Mouse (Mus musculus) neutrophil, adult 5-6 weeks (primary cell): ENCODE data around the gene Eno2. TPM values are rescaled to one million over a fixed set of nuclear protein-coding genes. Genes with fewer than 3 reads are reported as not detected.
"Not testable (repeated sequence)": the region's sequence is repeated elsewhere in the genome, so short reads cannot be mapped to it uniquely, and the experiment has no call there.

Source experiments
- ATAC-seq: fragments of 151-379, 151-347 bp; 2 replicates; pipeline ENCODE4 v1.8.0; 2017; ENCODE audit warnings: mild to moderate bottlenecking, moderate TSS enrichment; ENCODE audit not compliant: insufficient number of reproducible peaks, poor library complexity, low FRiP score, severe bottlenecking; ENCODE audit errors: extremely low read depth
- total RNA-seq: library from RNA; stranded (forward); fragments of 200-1000 nt; gene quantifications from 2 replicates; pipeline ENCODE4 v1.2.3, GENCODE M21; 2017

Gene Eno2
- not detected in 2 replicates for total RNA-seq

- peak; percentile 18 for ATAC-seq
Measured at GRCm38 (mm10) chr6:124769101-124769765, at the start of gene Eno2. Eno2 (minus strand) TSS chr6:124769673.

DNA sequence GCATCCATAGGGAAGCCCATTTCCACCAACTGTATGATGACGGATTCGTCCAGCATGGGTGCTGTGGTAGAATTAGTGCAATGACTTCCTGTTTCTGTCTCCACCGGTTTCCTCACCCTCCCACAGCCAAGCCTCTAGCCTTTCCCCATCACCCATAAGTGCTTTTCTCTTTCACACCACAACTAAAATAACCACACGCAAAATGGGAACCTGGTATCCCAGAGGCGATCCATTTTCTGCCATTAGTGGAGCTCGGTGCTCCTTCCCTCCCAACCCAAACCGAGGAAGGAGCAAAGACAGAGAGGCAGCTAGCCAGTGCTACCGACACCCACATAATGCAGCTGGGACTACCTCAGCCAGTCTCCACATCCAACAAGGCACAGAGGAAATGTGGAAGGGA, 48.5 kb upstream of the Eno2 start:
- peak; percentile 38; the same call in 1 of the 2 replicates for ATAC-seq

DNA sequence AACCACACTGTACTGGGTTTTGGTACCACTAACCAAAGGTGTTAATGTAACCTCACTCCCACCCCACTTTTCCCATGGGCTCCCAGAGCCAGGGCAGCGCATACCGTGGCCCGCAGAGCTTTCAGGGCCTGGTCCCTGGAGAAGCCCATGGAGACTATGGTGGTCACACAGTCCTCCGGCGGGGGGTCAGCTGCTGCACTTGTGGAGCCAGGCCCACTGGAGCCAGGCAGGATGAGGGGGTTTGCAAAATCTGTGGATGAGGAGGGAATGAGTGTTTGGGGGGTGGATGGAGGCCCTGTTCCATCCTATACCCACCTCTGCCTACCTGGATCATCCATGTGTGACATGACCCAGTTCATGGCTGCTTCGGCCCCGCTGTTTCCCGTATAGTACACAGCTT, 48.1 kb upstream of the Eno2 start:
- ATAC-seq, result no peak

DNA sequence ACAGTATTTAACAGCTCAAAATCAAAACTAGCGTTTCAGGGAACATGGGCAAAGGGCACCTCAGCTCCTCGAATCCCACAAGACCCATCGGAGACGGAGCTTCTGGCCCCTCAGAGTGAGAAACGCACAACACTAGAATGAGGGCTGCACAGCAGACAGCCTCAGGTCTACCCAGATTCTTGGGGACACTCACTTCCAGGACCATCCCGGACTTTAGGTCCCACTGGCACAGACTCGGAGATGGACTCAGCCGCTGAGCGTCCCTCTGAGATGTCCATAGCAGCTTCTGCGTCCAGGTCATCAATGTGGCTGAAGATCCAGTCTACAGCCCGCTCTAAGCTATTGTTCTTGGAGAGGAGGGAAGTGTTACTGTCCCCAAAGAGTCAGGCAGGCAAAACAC, 47.7 kb upstream of the Eno2 start:
- no peak for ATAC-seq

DNA sequence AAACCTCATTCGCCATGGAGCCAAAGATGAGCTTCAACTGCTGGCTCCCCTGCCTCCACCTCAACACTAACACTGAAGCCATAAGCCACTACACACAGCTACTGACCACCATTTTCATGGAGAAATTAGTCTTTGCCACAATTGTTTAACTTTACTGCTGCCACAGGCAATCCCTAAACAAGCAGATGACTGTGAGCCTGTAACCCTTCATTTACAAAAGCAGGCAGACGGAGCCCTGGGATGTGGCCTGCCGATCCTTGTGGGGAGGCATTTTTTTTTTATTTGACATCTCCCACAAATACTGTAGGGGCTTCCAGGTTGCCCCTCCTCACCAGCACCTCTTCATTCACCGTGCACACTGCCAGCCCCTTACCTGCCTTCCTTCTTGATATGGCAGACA, 47.1 kb upstream of the Eno2 start:
- no peak for ATAC-seq

GRCm38 (mm10) chr6:124814858-124815774, 45.6 kb upstream of the Eno2 start:
- ATAC-seq, result no peak

DNA sequence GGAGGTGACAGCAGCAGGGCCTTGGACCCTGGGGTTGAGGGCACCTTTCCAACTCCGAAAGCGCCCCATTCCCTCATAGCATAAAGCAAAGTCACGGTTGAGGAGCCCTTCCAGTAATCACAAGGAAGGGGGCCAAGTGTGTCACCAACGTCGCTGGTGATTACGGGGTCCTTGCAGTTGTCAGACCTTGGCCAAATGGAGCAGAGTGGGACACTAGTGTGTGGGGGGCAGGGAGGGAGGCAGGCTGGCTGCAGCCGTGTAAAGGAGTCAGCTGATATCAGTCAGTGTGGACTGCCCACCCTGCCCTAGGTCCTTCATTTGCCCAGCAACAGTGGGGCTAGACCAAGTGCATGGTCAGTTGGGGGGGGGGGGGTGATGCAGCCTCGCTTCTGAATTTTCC, 45.0 kb upstream of the Eno2 start:
- no peak for ATAC-seq

- peak; percentile 84 for ATAC-seq
Measured at GRCm38 (mm10) chr6:124813933-124814332, 44.5 kb upstream of the Eno2 start, which contains the start of gene Tpi1. Tpi1 (minus strand) TSS chr6:124814296.

GRCm38 (mm10) chr6:124813496-124813895, 44.0 kb upstream of the Eno2 start:
- peak; percentile 18; the same call in 1 of the 2 replicates for ATAC-seq

- ATAC-seq, result no peak
Measured at GRCm38 (mm10) chr6:124812848-124813247, 43.4 kb upstream of the Eno2 start.

DNA sequence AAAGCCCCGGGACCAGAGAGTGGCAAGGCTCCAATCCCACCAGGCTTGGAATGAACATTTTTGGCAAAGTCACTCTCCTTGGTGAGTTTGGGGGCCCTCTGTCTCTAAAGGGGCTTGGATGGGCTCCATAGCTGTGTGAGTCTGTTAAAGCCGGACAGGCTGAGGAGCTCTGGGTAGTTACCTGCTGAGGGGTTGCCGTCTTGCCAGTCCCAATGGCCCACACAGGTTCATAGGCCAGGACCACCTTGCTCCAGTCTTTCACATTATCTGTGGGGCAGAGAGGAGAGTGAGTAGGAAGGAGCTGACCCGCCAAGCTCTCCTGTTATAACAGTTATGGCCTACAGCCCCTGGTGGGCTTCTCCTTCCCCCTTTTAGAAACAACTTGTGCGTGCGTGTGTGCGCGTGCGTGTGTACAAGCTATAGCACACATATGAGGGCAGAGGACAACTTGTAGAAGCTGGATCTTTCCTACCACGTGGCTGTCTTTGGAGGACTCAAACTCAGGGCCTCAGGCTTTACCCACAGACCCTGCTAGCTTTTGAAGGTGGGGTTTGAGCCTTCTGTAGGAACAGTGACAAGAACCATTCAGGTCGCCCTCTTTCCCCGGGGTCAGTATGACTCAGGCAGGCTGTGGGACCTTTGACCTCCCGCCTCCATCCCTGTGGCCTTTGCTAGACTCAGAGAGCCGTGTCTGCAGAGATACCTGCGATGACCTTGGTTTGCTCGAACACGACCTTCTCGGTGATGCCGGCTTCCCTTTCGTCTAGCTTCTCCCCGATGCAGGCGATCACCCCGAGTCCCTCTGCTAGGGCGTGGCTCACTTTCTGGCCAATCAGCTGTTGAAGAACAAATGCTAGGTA, 42.5 kb upstream of the Eno2 start:
- no peak for ATAC-seq

DNA sequence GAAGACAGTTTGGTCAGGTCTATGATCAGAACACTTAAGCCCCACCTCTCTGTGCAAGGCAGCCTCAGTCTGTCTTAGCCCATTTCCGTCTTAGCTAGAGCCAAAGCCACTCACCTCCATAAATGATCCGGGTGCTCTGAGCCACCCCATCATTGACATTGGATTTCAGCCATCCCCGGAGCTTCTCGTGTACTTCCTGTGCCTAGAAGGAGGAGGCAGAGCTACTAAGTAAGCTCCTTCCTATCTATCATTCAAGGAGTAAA, 41.9 kb upstream of the Eno2 start:
- ATAC-seq, result no peak

DNA sequence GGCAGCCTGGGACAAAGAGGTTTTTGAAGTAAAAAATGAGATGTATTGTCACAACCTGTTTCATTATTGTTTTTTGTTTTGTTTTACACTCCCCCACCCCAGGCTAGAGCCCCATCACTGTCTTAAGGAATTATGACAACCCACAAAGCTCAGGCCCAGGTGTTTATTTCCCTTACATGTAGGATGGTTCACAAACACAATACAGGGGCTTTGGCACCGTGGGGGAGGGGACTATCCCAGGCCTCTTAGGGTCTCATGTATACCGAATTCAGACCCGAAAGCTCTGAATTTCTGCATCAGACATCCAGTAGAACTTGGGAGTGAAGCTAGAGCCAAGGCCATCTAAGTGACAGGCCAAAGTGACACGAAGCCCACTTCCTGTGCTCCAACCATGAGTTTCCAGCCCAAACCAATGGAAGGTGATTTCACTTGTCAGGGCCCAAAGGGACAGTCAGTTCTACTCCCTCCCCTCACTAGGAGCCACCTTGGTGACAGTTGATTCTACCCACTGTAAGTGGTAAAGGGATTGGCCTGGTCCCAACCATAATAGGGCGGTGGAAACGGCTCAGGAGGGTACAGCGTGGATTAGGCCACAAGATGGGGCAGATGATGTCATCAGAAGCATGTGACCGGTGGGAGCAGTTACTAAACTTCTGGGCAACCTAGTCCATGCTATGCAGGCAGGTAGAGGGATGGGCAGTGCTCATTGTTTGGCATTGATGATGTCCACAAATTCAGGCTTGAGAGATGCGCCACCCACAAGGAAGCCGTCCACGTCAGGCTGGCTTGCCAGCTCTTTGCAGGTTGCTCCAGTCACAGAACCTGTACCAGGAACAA, 41.3 kb upstream of the Eno2 start:
- not testable (repeated sequence) for ATAC-seq

DNA sequence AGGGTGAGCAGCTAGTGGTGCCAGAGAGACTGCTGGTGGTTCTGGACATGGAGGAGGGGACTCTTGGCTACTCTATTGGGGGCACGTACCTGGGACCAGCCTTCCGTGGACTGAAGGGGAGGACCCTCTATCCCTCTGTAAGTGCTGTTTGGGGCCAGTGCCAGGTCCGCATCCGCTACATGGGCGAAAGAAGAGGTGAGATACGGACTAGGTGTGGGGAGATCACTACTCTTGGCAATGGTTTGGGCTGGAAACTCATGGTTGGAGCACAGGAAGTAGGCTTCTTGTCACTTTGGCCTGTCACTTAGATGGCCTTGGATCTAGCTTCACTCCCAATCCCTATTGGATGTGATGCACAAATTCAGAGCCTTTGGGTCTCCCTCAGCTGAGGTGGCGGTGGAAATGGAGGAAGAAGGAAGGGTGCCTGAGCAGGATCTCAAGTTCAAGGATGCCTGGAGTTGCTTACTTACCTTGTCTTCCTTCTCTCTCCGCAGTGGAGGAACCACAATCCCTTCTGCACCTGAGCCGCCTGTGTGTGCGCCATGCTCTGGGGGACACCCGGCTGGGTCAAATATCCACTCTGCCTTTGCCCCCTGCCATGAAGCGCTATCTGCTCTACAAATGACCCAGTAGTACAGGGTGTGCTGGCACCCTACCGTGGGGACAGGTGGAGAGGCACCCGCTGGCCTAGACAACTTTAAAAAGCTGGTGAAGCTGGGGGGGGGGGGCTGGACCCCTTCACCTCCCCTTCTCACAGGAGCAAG, 40.5 kb upstream of the Eno2 start:
- ATAC-seq, result no peak

GRCm38 (mm10) chr6:124809052-124809774, 39.7 kb upstream of the Eno2 start:
- ATAC-seq, result peak; percentile 25; the same call in 1 of the 2 replicates

DNA sequence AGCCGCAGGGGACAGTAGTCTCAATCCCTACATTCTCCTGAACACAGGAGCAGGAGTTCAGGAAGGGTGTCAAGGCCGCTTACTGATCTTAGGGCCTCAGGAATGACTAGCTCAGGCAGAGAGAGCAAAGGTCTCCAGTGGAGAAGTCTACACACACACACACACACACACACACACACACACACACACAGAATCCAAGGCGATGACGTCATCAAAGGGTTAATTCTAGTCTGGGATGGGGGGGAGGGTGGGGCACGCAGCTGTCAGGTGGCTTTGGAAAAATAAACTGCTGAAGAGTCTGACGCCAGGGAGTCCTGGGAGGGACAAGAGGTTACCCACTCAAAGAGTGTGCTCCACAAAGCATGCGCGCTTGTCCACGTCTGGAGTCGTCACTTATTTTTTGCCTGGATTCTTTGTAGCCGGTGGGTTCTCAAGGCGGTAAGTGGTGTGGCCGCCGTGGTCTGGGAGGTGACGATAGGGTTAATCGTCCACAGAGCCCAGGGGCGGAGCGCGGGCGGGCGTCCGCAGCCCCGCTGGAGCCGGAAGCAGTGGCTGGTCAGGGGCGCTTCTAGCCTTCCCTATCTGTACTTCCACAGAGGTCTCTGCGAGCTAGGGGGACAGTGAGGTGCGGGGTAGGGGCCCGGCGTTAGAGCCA, 39.0 kb upstream of the Eno2 start, which contains the start of gene Spsb2:
Spsb2 (plus strand) TSS at position 304 of the 655 bp plus-strand sequence.
- peak; percentile 20; the same call in 1 of the 2 replicates for ATAC-seq

GRCm38 (mm10) chr6:124807986-124808357, 38.5 kb upstream of the Eno2 start:
- ATAC-seq, result no peak
